Mouse (Mus musculus) erythroblast, embryonic 14.5 days (primary cell): ENCODE measurements around the gene Vsir.

Experiments
- GATA1 ChIP-seq: IDR thresholded peaks from 2 replicates; pipeline ENCODE4 v1.6.1; 2012; ENCODE audit warnings: low read length, inconsistent platforms, mixed read lengths
- TAL1 ChIP-seq: IDR thresholded peaks from 3 replicates; pipeline ENCODE4 v1.6.1; 2012; ENCODE audit warnings: low read length, inconsistent platforms, mixed read lengths

GRCm38 (mm10) chr10:60411794-60412193 lies 65.1 kb downstream of the Vsir start:
- TF ChIP-seq GATA1, result no peak
- no peak for TF ChIP-seq TAL1
